Comparison of ENCODE assay signal across 18 mouse cellular contexts in genomic region chr19:10221585-10221984, GRCm38 (mm10). TPM values are rescaled to one million over a fixed set of nuclear protein-coding genes. Genes with fewer than 3 reads are reported as not detected.
DNase-seq lines count a peak whose midpoint lies in the region; ATAC-seq and TF ChIP-seq lines count a peak whose summit lies in the region.
"Had no signal": no experiment of that assay in that cellular context is flagged by ENCODE, and none has a peak within 500 bp of the region (broad histone marks: within the 10 kb centered on the region; RNA-seq: fewer than 3 reads in every experiment).

No protein-coding gene starts in this region.

- no peak overlapping the region for H3K4me2 ChIP-seq in intestine, embryonic 15.5 days (replicated peaks)
- H3K4me2 ChIP-seq in intestine, embryonic 16.5 days (ENCODE audit: low read depth, low read length): no peak overlapping the region
- H3K4me2 ChIP-seq in midbrain, embryonic 15.5 days: no peak overlapping the region
- H3K4me2 ChIP-seq in midbrain, embryonic 11.5 days: no peak overlapping the region
- no peak overlapping the region for H3K4me2 ChIP-seq in myocyte (ENCODE audit: low read depth)
- H3K4me2 ChIP-seq: liver, embryonic 13.5 days had no signal

- peaks cover 40% of the 10 kb centered on the region for H3K4me1 ChIP-seq in intestine, embryonic 15.5 days (replicated peaks)
- peaks cover 50% of the 10 kb centered on the region for H3K4me1 ChIP-seq in intestine, embryonic 16.5 days (ENCODE audit: control insufficient read depth, insufficient read depth, low read length)
- peaks cover 5% of the 10 kb centered on the region; the same call in 1 of the 2 replicates for H3K4me1 ChIP-seq in midbrain, embryonic 15.5 days
- H3K4me1 ChIP-seq in midbrain, embryonic 11.5 days (ENCODE audit: control insufficient read depth, insufficient read depth, low read length): peaks cover 8% of the 10 kb centered on the region

- H3K27me3 ChIP-seq in intestine, embryonic 15.5 days (replicated peaks): no peaks in the 10 kb centered on the region
- no peaks in the 10 kb centered on the region for H3K27me3 ChIP-seq in intestine, embryonic 16.5 days (replicated peaks; ENCODE audit: control insufficient read depth, insufficient read depth, low read length)
- no peaks in the 10 kb centered on the region for H3K27me3 ChIP-seq in midbrain, embryonic 15.5 days (replicated peaks)
- no peaks in the 10 kb centered on the region for H3K27me3 ChIP-seq in midbrain, embryonic 11.5 days (ENCODE audit: control insufficient read depth, insufficient read depth, low read length)
- H3K27me3 ChIP-seq in myocyte (ENCODE audit: control insufficient read depth, insufficient read depth, insufficient read length): peaks cover 37% of the 10 kb centered on the region
- H3K27me3 ChIP-seq: liver, embryonic 13.5 days had no signal

- no peak overlapping the region for H3K9ac ChIP-seq in intestine, embryonic 15.5 days
- H3K9ac ChIP-seq in intestine, embryonic 16.5 days (ENCODE audit: low read depth, low read length): no peak overlapping the region
- H3K9ac ChIP-seq in midbrain, embryonic 15.5 days: no peak overlapping the region
- H3K9ac ChIP-seq in midbrain, embryonic 11.5 days (ENCODE audit: low read length): no peak overlapping the region
- H3K9ac ChIP-seq: liver, embryonic 13.5 days had no signal

- no peak overlapping the region for H3ac ChIP-seq in myocyte (ENCODE audit: control insufficient read depth, insufficient read length)

- no peak for DNase-seq in midbrain, embryonic 11.5 days (ENCODE audit: low spot score, missing footprints)
- DNase-seq in embryo, embryonic 10.5 days (ENCODE audit: low spot score): peak; percentile 68
- DNase-seq in gastrocnemius, adult 8-10 months (ENCODE audit: low spot score in 2 of 2): no peak
- DNase-seq: adrenal gland, adult 2 months; cerebellum, adult 11-12 months; cerebellum, postnatal 25 days; gastrocnemius, postnatal 36 days; kidney, adult 18-20 months; left cerebral cortex, postnatal 4 days; liver, embryonic 13.5 days; thymus, postnatal 25 days had no signal

- H3K36me3 ChIP-seq in intestine, embryonic 15.5 days: no peaks in the 10 kb centered on the region
- H3K36me3 ChIP-seq in intestine, embryonic 16.5 days (ENCODE audit: control insufficient read depth, insufficient read depth, low read length): no peaks in the 10 kb centered on the region
- no peaks in the 10 kb centered on the region for H3K36me3 ChIP-seq in midbrain, embryonic 15.5 days (replicated peaks)
- no peaks in the 10 kb centered on the region for H3K36me3 ChIP-seq in midbrain, embryonic 11.5 days (ENCODE audit: control insufficient read depth, insufficient read depth, low read length)
- no peaks in the 10 kb centered on the region for H3K36me3 ChIP-seq in myocyte (ENCODE audit: control insufficient read depth, insufficient read depth)
- H3K36me3 ChIP-seq: G1E had no signal

- no peak for TF ChIP-seq POLR2A in myocyte (IDR thresholded peaks at IDR 0.05; ENCODE audit: insufficient read length, low read depth)

- WGBS in intestine, embryonic 15.5 days: 39% methylated on average over 4 of the region's 4 CpGs
- 49% methylated on average over 4 of the region's 4 CpGs for WGBS in intestine, embryonic 16.5 days
- 60% methylated on average over 4 of the region's 4 CpGs for WGBS in midbrain, embryonic 15.5 days
- 66% methylated on average over 4 of the region's 4 CpGs for WGBS in midbrain, embryonic 11.5 days

- no peaks in the 10 kb centered on the region for H3K79me2 ChIP-seq in myocyte (ENCODE audit: control insufficient read depth, insufficient read depth)

- ATAC-seq in intestine, embryonic 15.5 days: no peak
- ATAC-seq in intestine, embryonic 16.5 days: no peak
- ATAC-seq in midbrain, embryonic 15.5 days (replicated peaks): peak; percentile 21
- ATAC-seq in midbrain, embryonic 11.5 days (ENCODE audit: low FRiP score): no peak

- no peaks in the 10 kb centered on the region for H3K9me3 ChIP-seq in intestine, embryonic 15.5 days
- H3K9me3 ChIP-seq in intestine, embryonic 16.5 days (ENCODE audit: control insufficient read depth, low read length): no peaks in the 10 kb centered on the region
- no peaks in the 10 kb centered on the region for H3K9me3 ChIP-seq in midbrain, embryonic 15.5 days
- no peaks in the 10 kb centered on the region for H3K9me3 ChIP-seq in midbrain, embryonic 11.5 days (ENCODE audit: control insufficient read depth, low read length)
- H3K9me3 ChIP-seq: G1E; liver, embryonic 13.5 days had no signal

- H3K27ac ChIP-seq in intestine, embryonic 15.5 days: peak overlapping the region; percentile 28
- no peak overlapping the region for H3K27ac ChIP-seq in intestine, embryonic 16.5 days (ENCODE audit: low read length)
- H3K27ac ChIP-seq in midbrain, embryonic 15.5 days: no peak overlapping the region
- no peak overlapping the region for H3K27ac ChIP-seq in midbrain, embryonic 11.5 days (ENCODE audit: low read depth, low read length)
- H3K27ac ChIP-seq: layer of hippocampus, adult 2 months; liver, embryonic 13.5 days had no signal

- no peak overlapping the region for H3K4me3 ChIP-seq in intestine, embryonic 15.5 days (replicated peaks)
- no peak overlapping the region for H3K4me3 ChIP-seq in intestine, embryonic 16.5 days (ENCODE audit: low read length)
- no peak overlapping the region for H3K4me3 ChIP-seq in midbrain, embryonic 15.5 days
- no peak overlapping the region for H3K4me3 ChIP-seq in midbrain, embryonic 11.5 days (ENCODE audit: low read depth, low read length)
- no peak overlapping the region for H3K4me3 ChIP-seq in myocyte
- H3K4me3 ChIP-seq: layer of hippocampus, adult 2 months; liver, embryonic 13.5 days had no signal

TF ChIP-seq in myocyte, 11 proteins besides CTCF, POLR2A, EP300 and RAD21:
- TF ChIP-seq E2F4 (IDR thresholded peaks at IDR 0.05; ENCODE audit: insufficient read depth) (no peak), MAX (IDR thresholded peaks at IDR 0.05; ENCODE audit: low read depth) (no peak), REST (IDR thresholded peaks at IDR 0.05; ENCODE audit: insufficient read depth, insufficient read length) (no peak), POLR2AphosphoS2 (IDR thresholded peaks at IDR 0.05; ENCODE audit: insufficient read length, low read depth) (no peak), MYOG (IDR thresholded peaks at IDR 0.05; ENCODE audit: control insufficient read depth in 1 of 3, insufficient read depth in 1 of 3, insufficient read length in 2 of 3, low read depth in 2 of 3) (peak in 1 of 3 experiments; percentile 48), MYOD1 (IDR thresholded peaks at IDR 0.05; ENCODE audit: control insufficient read depth in 1 of 3, insufficient read length in 2 of 3, low read depth in 2 of 3) (peak in 2 of 3 experiments; percentile 13 to 14)

RNA-seq across cellular contexts. Expression of gene Fen1, which starts 17.6 kb away (rescaled TPM):
- 92.2 and 97.4 TPM in 2 replicates for polyA plus RNA-seq in intestine, embryonic 15.5 days (2015; fragmentation: Nextera tagmentation; extraction: Ambion mirVana)
- 77.9 and 87.8 TPM in 2 replicates for polyA plus RNA-seq in intestine, embryonic 16.5 days (2015; fragmentation: Nextera tagmentation; extraction: Ambion mirVana)
- polyA plus RNA-seq in midbrain, embryonic 15.5 days (2015; fragmentation: Nextera tagmentation; extraction: Ambion mirVana): 25.5 and 27.8 TPM in 2 replicates
- polyA plus RNA-seq in midbrain, embryonic 11.5 days (2014; fragmentation: Nextera tagmentation; extraction: Ambion mirVana): 121 and 128 TPM in 2 replicates
- 14.1 TPM for polyA plus RNA-seq in myocyte (2012; fragmentation: generic; extraction: Trizol)
- 1 to 10 TPM; 4.2 to 5.4 (median 4.7) TPM for total RNA-seq in gastrocnemius, adult 8-10 months (2022)

RNA-seq across cellular contexts. Expression of gene Tmem258, which starts 17.8 kb away (rescaled TPM):
- 470 and 520 TPM in 2 replicates for polyA plus RNA-seq in intestine, embryonic 15.5 days (2015; fragmentation: Nextera tagmentation; extraction: Ambion mirVana)
- polyA plus RNA-seq in intestine, embryonic 16.5 days (2015; fragmentation: Nextera tagmentation; extraction: Ambion mirVana): 466 and 467 TPM in 2 replicates
- polyA plus RNA-seq in midbrain, embryonic 15.5 days (2015; fragmentation: Nextera tagmentation; extraction: Ambion mirVana): 324 and 334 TPM in 2 replicates
- 334 and 352 TPM in 2 replicates for polyA plus RNA-seq in midbrain, embryonic 11.5 days (2014; fragmentation: Nextera tagmentation; extraction: Ambion mirVana)
- polyA plus RNA-seq in myocyte (2012; fragmentation: generic; extraction: Trizol): 291 TPM
- 10 to 100 TPM; 74.3 to 86.5 (median 83.2) TPM for total RNA-seq in gastrocnemius, adult 8-10 months (2022)

RNA-seq across cellular contexts. Expression of gene Myrf, which starts 19.0 kb away (rescaled TPM):
- 12.0 and 14.4 TPM in 2 replicates for polyA plus RNA-seq in intestine, embryonic 15.5 days (2015; fragmentation: Nextera tagmentation; extraction: Ambion mirVana)
- polyA plus RNA-seq in intestine, embryonic 16.5 days (2015; fragmentation: Nextera tagmentation; extraction: Ambion mirVana): 9.9 and 10.1 TPM in 2 replicates
- polyA plus RNA-seq in midbrain, embryonic 15.5 days (2015; fragmentation: Nextera tagmentation; extraction: Ambion mirVana): 0.62 and 0.79 TPM in 2 replicates
- 1.4 and 1.7 TPM in 2 replicates for polyA plus RNA-seq in midbrain, embryonic 11.5 days (2014; fragmentation: Nextera tagmentation; extraction: Ambion mirVana)
- 1.5 TPM for polyA plus RNA-seq in myocyte (2012; fragmentation: generic; extraction: Trizol)
- total RNA-seq in gastrocnemius, adult 8-10 months (2022): not detected
- total RNA-seq: monocyte, adult 5-6 weeks had no signal
- polyA plus RNA-seq: G1E had no signal

RNA-seq across cellular contexts. Expression of gene Fads1, which starts 38.9 kb away (rescaled TPM):
- 145 and 146 TPM in 2 replicates for polyA plus RNA-seq in intestine, embryonic 15.5 days (2015; fragmentation: Nextera tagmentation; extraction: Ambion mirVana)
- 146 and 154 TPM in 2 replicates for polyA plus RNA-seq in intestine, embryonic 16.5 days (2015; fragmentation: Nextera tagmentation; extraction: Ambion mirVana)
- 175 and 182 TPM in 2 replicates for polyA plus RNA-seq in midbrain, embryonic 15.5 days (2015; fragmentation: Nextera tagmentation; extraction: Ambion mirVana)
- polyA plus RNA-seq in midbrain, embryonic 11.5 days (2014; fragmentation: Nextera tagmentation; extraction: Ambion mirVana): 152 and 155 TPM in 2 replicates
- 120 TPM for polyA plus RNA-seq in myocyte (2012; fragmentation: generic; extraction: Trizol)
- 1 to 10 TPM; 2.5 to 6.0 (median 4.2) TPM for total RNA-seq in gastrocnemius, adult 8-10 months (2022)
